Comparison of ENCODE assay signal across 27 mouse cellular contexts in the genomic region with DNA sequence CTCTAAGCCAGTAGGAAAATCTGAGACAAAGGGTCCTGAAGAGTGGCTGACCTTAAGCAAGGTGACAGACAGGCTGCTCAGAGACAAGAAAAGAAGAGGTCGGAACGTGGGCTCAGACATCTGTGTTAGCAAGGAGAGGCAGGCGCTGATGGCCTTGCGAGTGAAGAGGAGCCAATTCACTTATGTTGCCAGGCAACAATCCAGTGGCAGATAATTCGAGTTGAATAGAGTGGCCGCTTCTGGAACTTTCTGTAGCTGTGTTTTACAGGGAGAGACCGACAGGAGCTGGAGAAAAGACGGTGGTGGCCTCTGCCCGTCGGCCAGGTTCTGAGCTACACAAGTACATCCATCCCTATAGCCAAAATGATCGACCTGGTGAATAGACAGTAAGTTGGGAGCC. TPM values are rescaled to one million over a fixed set of nuclear protein-coding genes. Genes with fewer than 3 reads are reported as not detected.
DNase-seq lines count a peak whose midpoint lies in the region; ATAC-seq lines count a peak whose summit lies in the region.
"Had no signal": no experiment of that assay in that cellular context is flagged by ENCODE, and none has a peak within 500 bp of the region (broad histone marks: within the 10 kb centered on the region; RNA-seq: fewer than 3 reads in every experiment).

No protein-coding gene starts in this region.

- DNase-seq in embryo, embryonic 10 days (ENCODE audit: low spot score) = peak; percentile 20
- no peak for DNase-seq in embryo, embryonic 10.5 days (ENCODE audit: low spot score)
- no peak for DNase-seq in heart, postnatal 25 days (ENCODE audit: low spot score)
- DNase-seq in MN1 (ENCODE audit: low spot score) = peak; percentile 63
- no peak for DNase-seq in hindbrain, embryonic 14.5 days (ENCODE audit: low spot score)
- DNase-seq in cerebellum, adult 11-12 months = no peak
- DNase-seq in frontal cortex, postnatal 14 days (ENCODE audit: low spot score in 2 of 2) = no peak
- DNase-seq: adrenal gland, adult 2 months; cerebellum, adult 2 months; liver, embryonic 13.5 days; spleen, adult 18-20 months; thymus, adult 18-20 months had no signal

- 28% methylated on average over 11 of the region's 11 CpGs for WGBS in heart, embryonic 16.5 days
- 30% methylated on average over 11 of the region's 11 CpGs for WGBS in hindbrain, embryonic 14.5 days

- intact Hi-C loops in heart, postnatal 25 days (cut with DNase I) = no loop called here

- ATAC-seq in heart, embryonic 16.5 days (replicated peaks; ENCODE audit: extremely low read depth, insufficient read depth, low FRiP score) = peak; percentile 25; the same call in 1 of the 2 replicates
- ATAC-seq in hindbrain, embryonic 14.5 days (ENCODE audit: low FRiP score) = no peak
- ATAC-seq: intestine, postnatal 0 days had no signal

- no peaks in the 10 kb centered on the region for H3K27me3 ChIP-seq in heart, embryonic 16.5 days (ENCODE audit: control insufficient read depth, insufficient read depth, low read length)
- H3K27me3 ChIP-seq in hindbrain, embryonic 14.5 days (ENCODE audit: control insufficient read depth, insufficient read depth, low read length) = no peaks in the 10 kb centered on the region
- H3K27me3 ChIP-seq: embryonic facial prominence, embryonic 13.5 days; heart, embryonic 15.5 days; liver, embryonic 13.5 days; lung, embryonic 15.5 days; neural tube, embryonic 13.5 days had no signal

- H3K27ac ChIP-seq in heart, embryonic 16.5 days (ENCODE audit: low read length) = no peak overlapping the region
- H3K27ac ChIP-seq in hindbrain, embryonic 14.5 days = peak overlapping the region; percentile 64; the same call in 1 of the 2 replicates
- H3K27ac ChIP-seq: embryonic facial prominence, embryonic 13.5 days; heart, embryonic 15.5 days; limb, embryonic 12.5 days; liver, embryonic 13.5 days; lung, embryonic 15.5 days; macrophage; neural tube, embryonic 13.5 days had no signal

- H3K36me3 ChIP-seq in heart, embryonic 16.5 days (ENCODE audit: control insufficient read depth, insufficient read depth) = peaks cover 5% of the 10 kb centered on the region
- H3K36me3 ChIP-seq in hindbrain, embryonic 14.5 days (replicated peaks; ENCODE audit: control insufficient read depth, insufficient read depth) = peaks cover 4% of the 10 kb centered on the region

- no peaks in the 10 kb centered on the region for H3K9me3 ChIP-seq in heart, embryonic 16.5 days (replicated peaks; ENCODE audit: control insufficient read depth, low read length)
- H3K9me3 ChIP-seq in hindbrain, embryonic 14.5 days (ENCODE audit: control insufficient read depth, low read length) = no peaks in the 10 kb centered on the region
- H3K9me3 ChIP-seq: embryonic facial prominence, embryonic 13.5 days; heart, embryonic 15.5 days; limb, embryonic 12.5 days; liver, embryonic 13.5 days; lung, embryonic 15.5 days; neural tube, embryonic 13.5 days had no signal

- peaks cover 9% of the 10 kb centered on the region; the same call in 1 of the 2 replicates for H3K4me1 ChIP-seq in heart, embryonic 16.5 days (ENCODE audit: control insufficient read depth, insufficient read depth, low read length)
- H3K4me1 ChIP-seq in hindbrain, embryonic 14.5 days (replicated peaks; ENCODE audit: control insufficient read depth, insufficient read depth, low read length) = peaks cover 22% of the 10 kb centered on the region
- H3K4me1 ChIP-seq: embryonic facial prominence, embryonic 13.5 days; limb, embryonic 12.5 days; lung, embryonic 15.5 days had no signal

- H3K9ac ChIP-seq in heart, embryonic 16.5 days (ENCODE audit: low read length) = no peak overlapping the region
- H3K9ac ChIP-seq in hindbrain, embryonic 14.5 days = no peak overlapping the region
- H3K9ac ChIP-seq: embryonic facial prominence, embryonic 13.5 days; heart, embryonic 15.5 days; limb, embryonic 12.5 days; liver, embryonic 13.5 days; lung, embryonic 15.5 days; neural tube, embryonic 13.5 days had no signal

- no peak overlapping the region for H3K4me3 ChIP-seq in heart, embryonic 16.5 days (ENCODE audit: low read length)
- no peak overlapping the region for H3K4me3 ChIP-seq in hindbrain, embryonic 14.5 days (replicated peaks; ENCODE audit: low read length)
- H3K4me3 ChIP-seq: embryonic facial prominence, embryonic 13.5 days; heart, embryonic 15.5 days; limb, embryonic 12.5 days; liver, embryonic 13.5 days; lung, embryonic 15.5 days; neural tube, embryonic 13.5 days had no signal

- H3K4me2 ChIP-seq in heart, embryonic 16.5 days (ENCODE audit: low read depth, low read length) = no peak overlapping the region
- H3K4me2 ChIP-seq in hindbrain, embryonic 14.5 days (replicated peaks) = no peak overlapping the region
- H3K4me2 ChIP-seq: embryonic facial prominence, embryonic 13.5 days; heart, embryonic 15.5 days; limb, embryonic 12.5 days; liver, embryonic 13.5 days; lung, embryonic 15.5 days; neural tube, embryonic 13.5 days had no signal

RNA-seq across cellular contexts. Expression of gene Gast, which starts 6.9 kb away (rescaled TPM):
- polyA plus RNA-seq in heart, embryonic 16.5 days (2015; fragmentation: Nextera tagmentation; extraction: Ambion mirVana) = not detected in 2 replicates
- total RNA-seq in heart, postnatal 25 days (2021) = not detected
- 0.50 TPM in 1 of 2 replicates, not detected in the other for polyA plus RNA-seq in hindbrain, embryonic 14.5 days (2014; fragmentation: Nextera tagmentation; extraction: Ambion mirVana)
- total RNA-seq: adrenal gland, adult 2 months; common myeloid progenitor, adult 5-6 weeks; gastrocnemius, adult 8-10 months; layer of hippocampus, adult 8-10 months; MEL had no signal
- polyA plus RNA-seq: adrenal gland, adult 2 months; cerebellum, adult 2 months; heart, embryonic 15.5 days; kidney, embryonic 16.5 days; limb, embryonic 12.5 days; liver, embryonic 13.5 days; lung, embryonic 15.5 days; macrophage; neural tube, embryonic 13.5 days; urinary bladder, adult 2 months had no signal

RNA-seq across cellular contexts. Expression of gene Eif1, which starts 7.6 kb away (rescaled TPM):
- polyA plus RNA-seq in heart, embryonic 16.5 days (2015; fragmentation: Nextera tagmentation; extraction: Ambion mirVana) = 1,600 and 1,609 TPM in 2 replicates
- total RNA-seq in heart, postnatal 25 days (2021) = 1,000 to 10,000 TPM; 1,459 to 1,550 TPM
- 1,239 and 1,372 TPM in 2 replicates for polyA plus RNA-seq in hindbrain, embryonic 14.5 days (2014; fragmentation: Nextera tagmentation; extraction: Ambion mirVana)

RNA-seq across cellular contexts. Expression of gene Hap1, which starts 28.6 kb away (rescaled TPM):
- 5.6 and 5.8 TPM in 2 replicates for polyA plus RNA-seq in heart, embryonic 16.5 days (2015; fragmentation: Nextera tagmentation; extraction: Ambion mirVana)
- 1 to 10 TPM in 1 of 2 experiments, under 1 TPM in 1; 0.83 to 1.2 TPM for total RNA-seq in heart, postnatal 25 days (2021)
- polyA plus RNA-seq in hindbrain, embryonic 14.5 days (2014; fragmentation: Nextera tagmentation; extraction: Ambion mirVana) = 105 and 137 TPM in 2 replicates
- total RNA-seq: common myeloid progenitor, adult 5-6 weeks had no signal
- polyA plus RNA-seq: macrophage had no signal

RNA-seq across cellular contexts. Expression of gene Krt42, which starts 57.6 kb away (rescaled TPM):
- not detected in 2 replicates for polyA plus RNA-seq in heart, embryonic 16.5 days (2015; fragmentation: Nextera tagmentation; extraction: Ambion mirVana)
- not detected for total RNA-seq in heart, postnatal 25 days (2021)
- polyA plus RNA-seq in hindbrain, embryonic 14.5 days (2014; fragmentation: Nextera tagmentation; extraction: Ambion mirVana) = not detected in 2 replicates
- total RNA-seq: adrenal gland, adult 2 months; common myeloid progenitor, adult 5-6 weeks; gastrocnemius, adult 8-10 months; layer of hippocampus, adult 8-10 months; MEL had no signal
- polyA plus RNA-seq: cerebellum, adult 2 months; heart, embryonic 15.5 days; kidney, embryonic 16.5 days; limb, embryonic 12.5 days; liver, embryonic 13.5 days; lung, embryonic 15.5 days; macrophage; neural tube, embryonic 13.5 days; stomach, embryonic 14.5 days; urinary bladder, adult 2 months had no signal

Comparison
In these comparisons a context has a peak if more than half of its experiments do, and no peak if none do; other contexts are left out.
1. DNase-seq: peak in embryo, embryonic 10 days (single experiment) and MN1 (single experiment); none in embryo, embryonic 10.5 days (single experiment), heart, postnatal 25 days (single experiment), hindbrain, embryonic 14.5 days (single experiment), cerebellum, adult 11-12 months (single experiment) and frontal cortex, postnatal 14 days (0 of 2).
2. RNA of gene Hap1, which starts 28.6 kb away (polyA plus RNA-seq): 105 to 137 TPM in hindbrain, embryonic 14.5 days; 5.6 to 5.8 TPM in heart, embryonic 16.5 days; every median in the first group is over 10 times any median in the second.